Mouse (Mus musculus): ENCODE measurements around the gene Diexf. TPM values are rescaled to one million over a fixed set of nuclear protein-coding genes. Genes with fewer than 3 reads are reported as not detected.

The Diexf gene
- polyA plus RNA-seq, 1 experiment: 13.3 TPM

GRCm38 (mm10) chr1:193159163-193159562 lies 29.1 kb upstream of the Diexf start:
- H3K36me3 ChIP-seq (ENCODE audit: control insufficient read depth, insufficient read depth): no peaks in the 10 kb centered on the region
- no peaks in the 10 kb centered on the region for H3K79me2 ChIP-seq (ENCODE audit: control insufficient read depth, insufficient read depth)
- TF ChIP-seq POLR2AphosphoS2 (IDR thresholded peaks at IDR 0.05; ENCODE audit: insufficient read length, low read depth) (no peak), REST (IDR thresholded peaks at IDR 0.05; ENCODE audit: insufficient read depth, insufficient read length) (no peak), E2F4 (IDR thresholded peaks at IDR 0.05; ENCODE audit: insufficient read depth) (no peak), MYOG (IDR thresholded peaks at IDR 0.05; ENCODE audit: control insufficient read depth in 1 of 3, insufficient read depth in 1 of 3, insufficient read length in 2 of 3, low read depth in 2 of 3) (no peak), CEBPB (IDR thresholded peaks at IDR 0.05; ENCODE audit: insufficient read depth, poor library complexity, severe bottlenecking) (no peak), MAX (IDR thresholded peaks at IDR 0.05; ENCODE audit: low read depth) (no peak), SRF (IDR thresholded peaks at IDR 0.05; ENCODE audit: control insufficient read depth, insufficient read length, low read depth) (no peak), MYOD1 (IDR thresholded peaks at IDR 0.05; ENCODE audit: control insufficient read depth in 1 of 3, insufficient read length in 2 of 3, low read depth in 2 of 3) (no peak), USF1 (IDR thresholded peaks at IDR 0.05; ENCODE audit: low read depth) (no peak), POLR2A (IDR thresholded peaks at IDR 0.05; ENCODE audit: insufficient read length, low read depth) (no peak), TCF3 (IDR thresholded peaks at IDR 0.05; ENCODE audit: insufficient read length, low read depth) (no peak), TCF12 (IDR thresholded peaks at IDR 0.05; ENCODE audit: insufficient read depth, poor library complexity, severe bottlenecking) (no peak)
- H3K27me3 ChIP-seq (ENCODE audit: control insufficient read depth, insufficient read depth, insufficient read length): peaks cover 7% of the 10 kb centered on the region
- no peak overlapping the region for H3K4me3 ChIP-seq
- H3K4me2 ChIP-seq (ENCODE audit: low read depth): no peak overlapping the region
- H3ac ChIP-seq (ENCODE audit: control insufficient read depth, insufficient read length): no peak overlapping the region

GRCm38 (mm10) chr1:193157111-193157492 lies 27.0 kb upstream of the Diexf start:
- TF ChIP-seq MAX (IDR thresholded peaks at IDR 0.05; ENCODE audit: low read depth) (no peak), REST (IDR thresholded peaks at IDR 0.05; ENCODE audit: insufficient read depth, insufficient read length) (no peak), POLR2AphosphoS2 (IDR thresholded peaks at IDR 0.05; ENCODE audit: insufficient read length, low read depth) (no peak), MYOD1 (IDR thresholded peaks at IDR 0.05; ENCODE audit: control insufficient read depth in 1 of 3, insufficient read length in 2 of 3, low read depth in 2 of 3) (no peak), E2F4 (IDR thresholded peaks at IDR 0.05; ENCODE audit: insufficient read depth) (no peak), POLR2A (IDR thresholded peaks at IDR 0.05; ENCODE audit: insufficient read length, low read depth) (no peak), MYOG (IDR thresholded peaks at IDR 0.05; ENCODE audit: control insufficient read depth in 1 of 3, insufficient read depth in 1 of 3, insufficient read length in 2 of 3, low read depth in 2 of 3) (no peak), TCF3 (IDR thresholded peaks at IDR 0.05; ENCODE audit: insufficient read length, low read depth) (no peak), TCF12 (IDR thresholded peaks at IDR 0.05; ENCODE audit: insufficient read depth, poor library complexity, severe bottlenecking) (no peak), CEBPB (IDR thresholded peaks at IDR 0.05; ENCODE audit: insufficient read depth, poor library complexity, severe bottlenecking) (no peak), USF1 (IDR thresholded peaks at IDR 0.05; ENCODE audit: low read depth) (no peak), SRF (IDR thresholded peaks at IDR 0.05; ENCODE audit: control insufficient read depth, insufficient read length, low read depth) (no peak)
- no peaks in the 10 kb centered on the region for H3K79me2 ChIP-seq (ENCODE audit: control insufficient read depth, insufficient read depth)
- no peaks in the 10 kb centered on the region for H3K27me3 ChIP-seq (ENCODE audit: control insufficient read depth, insufficient read depth, insufficient read length)
- H3K4me3 ChIP-seq: no peak overlapping the region
- H3K36me3 ChIP-seq (ENCODE audit: control insufficient read depth, insufficient read depth): no peaks in the 10 kb centered on the region
- H3ac ChIP-seq (ENCODE audit: control insufficient read depth, insufficient read length): no peak overlapping the region
- H3K4me2 ChIP-seq (ENCODE audit: low read depth): peak overlapping the region; percentile 60

DNA sequence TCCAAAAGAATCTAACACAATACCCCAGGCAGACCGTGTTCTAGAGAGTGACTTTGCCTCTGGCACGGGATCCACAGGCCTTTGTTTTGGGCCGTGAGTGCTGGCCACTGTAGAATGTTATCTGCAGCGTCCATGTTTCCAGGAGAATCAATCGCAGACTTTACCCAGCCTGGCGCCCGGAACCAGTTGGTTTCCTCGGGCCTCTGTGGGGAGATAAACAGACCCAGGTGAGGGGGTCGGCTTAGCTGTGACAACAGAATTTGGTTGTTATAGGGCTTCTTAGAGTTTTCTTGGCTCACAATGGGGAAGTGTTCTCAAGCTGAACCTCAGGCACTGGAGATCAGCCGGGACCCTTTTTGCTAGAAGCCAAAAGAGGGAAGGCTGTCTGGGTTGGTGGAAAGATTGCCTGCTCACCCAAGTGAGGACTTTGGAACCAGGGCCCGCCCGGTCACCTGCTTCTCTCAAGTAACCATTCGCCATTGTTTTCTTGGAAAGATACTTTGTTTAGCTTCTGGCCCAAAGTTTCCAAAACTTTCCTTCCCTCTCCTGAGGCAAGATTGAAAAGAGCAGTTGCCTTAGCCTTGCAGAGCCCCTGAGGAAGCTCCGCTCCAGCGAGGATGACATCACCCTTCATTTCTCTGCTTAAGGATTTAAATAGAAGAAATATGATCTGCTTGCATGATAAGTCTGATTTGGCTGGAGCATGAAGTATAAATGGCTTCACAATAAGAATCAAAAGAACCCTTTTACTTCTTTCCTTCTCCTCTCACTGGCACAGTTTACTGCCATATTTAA lies 26.4 kb upstream of the Diexf start:
- Histone ChIP-seq H3K79me2 (ENCODE audit: control insufficient read depth, insufficient read depth) (no peaks in the 10 kb centered on the region), H3ac (ENCODE audit: control insufficient read depth, insufficient read length) (no peak overlapping the region), H3K27me3 (ENCODE audit: control insufficient read depth, insufficient read depth, insufficient read length) (no peaks in the 10 kb centered on the region), H3K4me3 (no peak overlapping the region), H3K4me2 (ENCODE audit: low read depth) (peak overlapping the region; percentile 60), H3K36me3 (ENCODE audit: control insufficient read depth, insufficient read depth) (no peaks in the 10 kb centered on the region)
- TF ChIP-seq POLR2AphosphoS2 (IDR thresholded peaks at IDR 0.05; ENCODE audit: insufficient read length, low read depth): no peak
- TF ChIP-seq MYOD1 (IDR thresholded peaks at IDR 0.05; ENCODE audit: control insufficient read depth in 1 of 3, insufficient read length in 2 of 3, low read depth in 2 of 3): no peak
- TF ChIP-seq CEBPB (IDR thresholded peaks at IDR 0.05; ENCODE audit: insufficient read depth, poor library complexity, severe bottlenecking): no peak
- TF ChIP-seq MYOG (IDR thresholded peaks at IDR 0.05; ENCODE audit: control insufficient read depth in 1 of 3, insufficient read depth in 1 of 3, insufficient read length in 2 of 3, low read depth in 2 of 3): no peak
- TF ChIP-seq E2F4 (IDR thresholded peaks at IDR 0.05; ENCODE audit: insufficient read depth): no peak
- no peak for TF ChIP-seq REST (IDR thresholded peaks at IDR 0.05; ENCODE audit: insufficient read depth, insufficient read length)
- no peak for TF ChIP-seq SRF (IDR thresholded peaks at IDR 0.05; ENCODE audit: control insufficient read depth, insufficient read length, low read depth)
- no peak for TF ChIP-seq POLR2A (IDR thresholded peaks at IDR 0.05; ENCODE audit: insufficient read length, low read depth)
- no peak for TF ChIP-seq TCF12 (IDR thresholded peaks at IDR 0.05; ENCODE audit: insufficient read depth, poor library complexity, severe bottlenecking)
- TF ChIP-seq MAX (IDR thresholded peaks at IDR 0.05; ENCODE audit: low read depth): no peak
- TF ChIP-seq USF1 (IDR thresholded peaks at IDR 0.05; ENCODE audit: low read depth): no peak
- no peak for TF ChIP-seq TCF3 (IDR thresholded peaks at IDR 0.05; ENCODE audit: insufficient read length, low read depth)

DNA sequence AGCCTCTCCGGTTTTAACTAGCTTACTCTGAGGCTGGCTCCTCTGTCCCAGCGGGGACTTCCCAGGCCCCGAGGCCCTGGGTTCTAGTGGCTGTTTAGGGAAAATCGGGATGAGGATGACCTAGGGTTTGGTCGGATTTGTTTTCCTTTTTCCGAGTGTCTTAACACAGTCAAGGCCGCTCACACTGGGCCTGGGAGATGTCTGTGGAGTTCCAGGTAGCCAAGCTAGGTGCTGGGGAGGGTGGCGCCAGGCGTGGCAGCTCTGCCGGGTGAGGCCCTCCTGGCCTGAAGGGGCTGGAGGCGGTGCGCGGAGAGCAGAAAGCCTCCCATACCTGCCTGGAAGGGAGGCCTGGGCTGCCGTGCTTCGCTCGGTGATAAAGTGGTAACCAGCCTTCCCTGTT lies 23.5 kb upstream of the Diexf start:
- no peak overlapping the region for H3K4me3 ChIP-seq
- no peak overlapping the region for H3K4me2 ChIP-seq (ENCODE audit: low read depth)
- TF ChIP-seq MYOD1 (IDR thresholded peaks at IDR 0.05; ENCODE audit: control insufficient read depth in 1 of 3, insufficient read length in 2 of 3, low read depth in 2 of 3): no peak
- no peak for TF ChIP-seq TCF12 (IDR thresholded peaks at IDR 0.05; ENCODE audit: insufficient read depth, poor library complexity, severe bottlenecking)
- TF ChIP-seq MYOG (IDR thresholded peaks at IDR 0.05; ENCODE audit: control insufficient read depth in 1 of 3, insufficient read depth in 1 of 3, insufficient read length in 2 of 3, low read depth in 2 of 3): no peak
- TF ChIP-seq REST (IDR thresholded peaks at IDR 0.05; ENCODE audit: insufficient read depth, insufficient read length): no peak
- no peak for TF ChIP-seq TCF3 (IDR thresholded peaks at IDR 0.05; ENCODE audit: insufficient read length, low read depth)
- no peak for TF ChIP-seq E2F4 (IDR thresholded peaks at IDR 0.05; ENCODE audit: insufficient read depth)
- TF ChIP-seq CEBPB (IDR thresholded peaks at IDR 0.05; ENCODE audit: insufficient read depth, poor library complexity, severe bottlenecking): no peak
- TF ChIP-seq POLR2AphosphoS2 (IDR thresholded peaks at IDR 0.05; ENCODE audit: insufficient read length, low read depth): no peak
- no peak for TF ChIP-seq MAX (IDR thresholded peaks at IDR 0.05; ENCODE audit: low read depth)
- no peak for TF ChIP-seq USF1 (IDR thresholded peaks at IDR 0.05; ENCODE audit: low read depth)
- no peak for TF ChIP-seq SRF (IDR thresholded peaks at IDR 0.05; ENCODE audit: control insufficient read depth, insufficient read length, low read depth)
- TF ChIP-seq POLR2A (IDR thresholded peaks at IDR 0.05; ENCODE audit: insufficient read length, low read depth): no peak
- H3K79me2 ChIP-seq (ENCODE audit: control insufficient read depth, insufficient read depth): no peaks in the 10 kb centered on the region
- H3K36me3 ChIP-seq (ENCODE audit: control insufficient read depth, insufficient read depth): no peaks in the 10 kb centered on the region
- H3ac ChIP-seq (ENCODE audit: control insufficient read depth, insufficient read length): no peak overlapping the region
- H3K27me3 ChIP-seq (ENCODE audit: control insufficient read depth, insufficient read depth, insufficient read length): no peaks in the 10 kb centered on the region
